In the genomic region with DNA sequence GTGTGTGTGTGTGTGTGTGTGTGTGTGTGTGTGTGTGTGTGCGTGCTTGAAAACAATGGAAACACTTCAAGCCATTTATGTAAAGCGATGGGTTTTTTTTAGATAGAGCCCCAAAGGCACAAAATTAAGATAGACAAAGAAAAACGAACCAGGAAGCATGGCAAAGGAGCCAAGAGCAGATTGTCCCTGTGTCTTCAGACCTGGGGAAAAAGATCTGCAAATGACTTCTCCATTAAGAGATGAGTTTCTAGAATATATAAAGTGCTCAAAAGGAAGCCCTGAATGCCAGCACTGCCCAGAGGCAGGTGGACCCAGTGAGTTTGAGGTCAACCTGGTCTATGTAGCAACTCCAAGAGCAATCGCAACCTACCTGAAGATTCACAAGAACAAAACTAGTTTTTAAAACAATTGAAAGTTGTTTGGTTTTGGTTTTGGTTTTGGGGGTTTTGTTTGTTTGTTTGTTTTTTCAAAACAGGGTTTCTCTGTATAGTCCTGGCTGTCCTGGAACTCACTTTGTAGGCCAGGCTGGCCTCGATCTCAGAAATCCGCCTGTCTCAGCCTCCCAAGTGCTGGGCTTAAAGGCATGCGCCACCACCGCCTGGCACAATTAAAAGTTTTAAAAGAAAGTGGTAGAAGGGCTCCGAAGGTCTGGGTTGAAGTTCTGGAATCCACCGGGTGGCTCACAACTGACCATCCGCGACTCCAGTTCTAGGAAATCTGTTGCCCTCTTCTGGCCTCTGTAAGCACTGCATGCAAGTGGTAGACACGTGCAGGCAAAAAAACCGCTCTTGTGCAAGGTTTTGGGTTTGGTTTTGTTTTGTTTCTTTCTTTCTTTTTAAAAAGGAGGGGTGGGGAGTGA, we compare ENCODE assay signal across 8 mouse cellular contexts. TPM values are rescaled to one million over a fixed set of nuclear protein-coding genes. Genes with fewer than 3 reads are reported as not detected.
DNase-seq lines count a peak whose midpoint lies in the region; ATAC-seq lines count a peak whose summit lies in the region.

No protein-coding gene starts in this region.

- no peaks in the 10 kb centered on the region for H3K9me3 ChIP-seq in neural tube, embryonic 15.5 days (replicated peaks)

- WGBS in neural tube, embryonic 15.5 days, result 69% methylated on average over 14 of the region's 14 CpGs

- H3K27ac ChIP-seq in neural tube, embryonic 15.5 days (replicated peaks), result no peak overlapping the region

- H3K27me3 ChIP-seq in neural tube, embryonic 15.5 days (replicated peaks), result no peaks in the 10 kb centered on the region

- H3K4me1 ChIP-seq in neural tube, embryonic 15.5 days, result no peaks in the 10 kb centered on the region

- DNase-seq in gastrocnemius, adult 18-20 months (ENCODE audit: low spot score), result peak; percentile 33
- no peak for DNase-seq in gastrocnemius, adult 8-10 months (ENCODE audit: low spot score in 2 of 2)
- peak; percentile 48 for DNase-seq in neural tube, embryonic 10.5 days (ENCODE audit: extremely low spot score, low spot score)
- peak; percentile 60 for DNase-seq in brain, adult 2 months (ENCODE audit: low read depth, low spot score)
- peak; percentile 69 for DNase-seq in kidney, adult 9 months
- DNase-seq in mesoderm, embryonic 11.5 days (ENCODE audit: low read depth, low spot score), result peak; percentile 62
- DNase-seq in ovary, postnatal 36 days (ENCODE audit: low spot score), result no peak

- no peaks in the 10 kb centered on the region for H3K36me3 ChIP-seq in neural tube, embryonic 15.5 days

- H3K4me3 ChIP-seq in neural tube, embryonic 15.5 days (replicated peaks), result no peak overlapping the region

- no peak for ATAC-seq in neural tube, embryonic 15.5 days (ENCODE audit: low FRiP score)

- no peak overlapping the region for H3K9ac ChIP-seq in neural tube, embryonic 15.5 days (replicated peaks)

- H3K4me2 ChIP-seq in neural tube, embryonic 15.5 days, result no peak overlapping the region

RNA-seq across cellular contexts. Expression of a gene that starts 28.3 kb away (rescaled TPM):
- 10 to 100 TPM; 45.7 to 50.2 TPM for total RNA-seq in gastrocnemius, adult 18-20 months (2021)
- total RNA-seq in gastrocnemius, adult 8-10 months (2022), result 10 to 100 TPM; 44.3 to 55.1 (median 51.2) TPM
- polyA plus RNA-seq in neural tube, embryonic 15.5 days (2015; fragmentation: Nextera tagmentation; extraction: Ambion mirVana), result 46.0 and 51.3 TPM in 2 replicates

RNA-seq across cellular contexts. Expression of a gene that starts 52.9 kb away (rescaled TPM):
- 1 to 10 TPM; 2.5 to 2.9 TPM for total RNA-seq in gastrocnemius, adult 18-20 months (2021)
- total RNA-seq in gastrocnemius, adult 8-10 months (2022), result 1 to 10 TPM; 1.3 to 2.2 (median 1.5) TPM
- 4.1 and 12.9 TPM in 2 replicates for polyA plus RNA-seq in neural tube, embryonic 15.5 days (2015; fragmentation: Nextera tagmentation; extraction: Ambion mirVana)

Comparison
In these comparisons a context has a peak if more than half of its experiments do, and no peak if none do; other contexts are left out.
1. DNase-seq: peak in gastrocnemius, adult 18-20 months (single experiment), neural tube, embryonic 10.5 days (single experiment), brain, adult 2 months (single experiment), kidney, adult 9 months (single experiment) and mesoderm, embryonic 11.5 days (single experiment); none in gastrocnemius, adult 8-10 months (0 of 2) and ovary, postnatal 36 days (single experiment).